Mouse (Mus musculus) bone marrow macrophage, adult 2 months (primary cell): ENCODE results near the gene Igfbp6. TPM values are rescaled to one million over a fixed set of nuclear protein-coding genes. Genes with fewer than 3 reads are reported as not detected.

Source experiments
- H3K27ac ChIP-seq: 2 replicates; pipeline ENCODE4 v1.5.1; 2012; ENCODE audit warnings: low read depth, low read length; ENCODE audit not compliant: insufficient read depth
- H3K4me1 ChIP-seq: 2 replicates; pipeline ENCODE4 v1.6.1; 2012; ENCODE audit warnings: low read length; ENCODE audit not compliant: control insufficient read depth, insufficient read depth
- H3K4me3 ChIP-seq: 2 replicates; pipeline ENCODE4 v1.5.1; 2012; ENCODE audit warnings: mild to moderate bottlenecking, low read length, moderate library complexity; ENCODE audit not compliant: insufficient read depth
- CTCF ChIP-seq: IDR thresholded peaks from 2 replicates; pipeline ENCODE4 v1.5.1; 2012; ENCODE audit warnings: low read depth, mild to moderate bottlenecking, low read length, moderate library complexity
- POLR2A ChIP-seq: IDR thresholded peaks from 2 replicates; pipeline ENCODE4 v1.6.1; 2012; ENCODE audit warnings: mild to moderate bottlenecking, low read depth, low read length, borderline replicate concordance
- polyA plus RNA-seq: library from polyadenylated mRNA; stranded (reverse); fragments of >200 nt; gene quantifications from 2 replicates; pipeline ENCODE4 v1.2.4, GENCODE M21; 2012; ENCODE audit not compliant: missing spikeins, insufficient read depth, insufficient read length

Gene Igfbp6
- polyA plus RNA-seq, 1 experiment: not detected

DNA sequence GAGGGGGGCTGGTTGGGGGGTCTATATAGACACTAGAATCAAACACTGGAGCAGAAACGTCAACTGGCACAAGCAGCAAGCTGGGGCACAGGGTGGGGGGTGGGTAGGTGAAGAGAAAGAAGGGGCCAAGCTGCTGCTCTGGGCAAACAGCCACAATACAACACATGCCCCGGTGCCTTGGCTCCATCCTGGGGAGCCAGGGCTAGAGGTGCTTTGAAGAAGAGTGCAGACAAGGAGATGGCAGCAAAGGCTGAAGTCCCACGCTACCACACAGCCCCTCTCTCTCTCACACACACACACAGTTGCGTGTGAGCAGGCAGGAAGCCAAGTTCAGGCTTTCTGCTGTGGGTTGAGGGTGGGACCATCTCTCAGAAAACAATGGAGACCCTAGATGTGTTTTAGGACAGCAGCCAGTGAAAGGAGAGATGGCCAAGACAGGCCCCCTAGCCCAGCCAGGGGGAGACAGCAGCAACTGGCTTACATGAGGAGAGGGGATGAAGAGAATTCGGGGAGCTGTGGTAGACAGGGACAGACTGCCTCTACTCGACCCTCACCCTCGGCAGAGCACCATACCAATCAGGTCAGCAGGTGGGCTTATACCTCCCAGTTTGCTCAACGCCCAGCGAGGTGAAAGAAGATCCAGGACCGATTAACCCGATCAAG is 27.3 kb upstream of the Igfbp6 start:
- Histone ChIP-seq H3K4me3 (no peak overlapping the region), H3K27ac (no peak overlapping the region), H3K4me1 (no peaks in the 10 kb centered on the region)
- TF ChIP-seq CTCF (no peak), POLR2A (no peak)

DNA sequence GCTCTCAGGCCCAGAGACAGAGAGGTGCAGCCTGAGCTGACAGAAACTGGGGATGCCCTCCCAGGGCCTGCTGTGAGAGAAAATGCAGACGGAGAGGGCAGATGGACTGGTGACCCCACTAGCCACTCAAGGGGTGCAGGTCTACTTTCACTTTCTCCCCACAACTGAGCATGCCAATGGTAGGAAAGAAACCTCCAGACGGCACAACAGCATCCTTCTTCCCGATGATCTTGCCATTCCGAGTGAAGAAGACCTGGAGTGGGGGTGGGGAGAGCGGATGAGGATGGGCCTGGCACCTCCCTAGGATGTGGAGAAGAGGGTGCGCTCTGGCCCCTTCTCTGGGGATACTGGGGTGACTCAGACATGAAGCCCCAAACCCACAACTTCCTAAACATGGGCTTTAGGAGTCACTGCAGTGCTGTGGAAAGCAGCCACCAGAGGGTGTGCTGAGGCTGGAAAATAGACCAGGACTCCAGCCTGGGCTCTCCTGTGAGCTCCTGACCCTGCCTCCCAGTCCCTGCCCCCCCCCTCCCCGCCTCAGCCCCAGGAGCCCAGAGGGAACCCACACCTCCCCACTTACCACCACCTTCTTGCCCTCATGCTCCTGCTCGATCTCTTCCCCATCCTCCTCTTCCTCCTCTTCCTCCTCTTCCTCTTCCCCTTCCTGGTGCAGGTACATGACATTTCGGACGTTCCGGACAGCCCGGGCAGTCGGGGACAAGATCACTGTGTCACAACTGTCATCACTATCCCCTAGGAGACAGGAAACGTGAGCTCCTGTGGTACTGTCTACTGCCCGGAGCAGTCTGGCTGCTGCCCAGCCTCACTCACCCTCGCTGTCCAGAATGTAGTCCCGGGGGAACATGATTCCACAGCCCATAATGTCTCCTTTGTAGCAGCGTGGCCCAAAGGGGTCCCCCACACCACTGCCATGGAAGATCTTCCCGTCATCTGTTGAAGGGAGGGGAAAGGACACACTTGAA is 26.4 kb upstream of the Igfbp6 start:
- no peak overlapping the region for H3K27ac ChIP-seq
- TF ChIP-seq POLR2A (no peak), CTCF (no peak)
- no peak overlapping the region for H3K4me3 ChIP-seq
- no peaks in the 10 kb centered on the region for H3K4me1 ChIP-seq

DNA sequence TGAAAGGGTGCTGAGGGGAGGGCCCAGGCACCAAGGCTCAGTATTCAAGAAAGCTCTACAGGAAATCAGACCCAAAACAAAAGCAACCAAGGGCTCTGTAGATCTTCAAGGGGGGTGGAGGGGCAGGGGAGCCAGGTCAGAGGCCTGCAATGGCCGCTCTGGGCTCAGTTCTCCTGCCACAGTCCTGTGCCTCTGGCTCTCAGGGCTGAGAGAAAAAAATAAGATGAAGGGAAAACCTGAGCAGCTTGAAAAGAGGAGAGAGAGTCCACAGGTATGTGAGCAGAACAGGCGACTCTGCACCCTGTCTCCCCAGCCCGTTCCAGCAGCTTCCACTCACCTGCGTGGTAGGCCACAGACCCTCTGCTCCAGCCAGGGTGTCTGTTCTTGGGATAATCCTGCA is 25.6 kb upstream of the Igfbp6 start:
- TF ChIP-seq CTCF (no peak), POLR2A (no peak)
- H3K4me1 ChIP-seq: no peaks in the 10 kb centered on the region
- H3K4me3 ChIP-seq: no peak overlapping the region
- no peak overlapping the region for H3K27ac ChIP-seq

DNA sequence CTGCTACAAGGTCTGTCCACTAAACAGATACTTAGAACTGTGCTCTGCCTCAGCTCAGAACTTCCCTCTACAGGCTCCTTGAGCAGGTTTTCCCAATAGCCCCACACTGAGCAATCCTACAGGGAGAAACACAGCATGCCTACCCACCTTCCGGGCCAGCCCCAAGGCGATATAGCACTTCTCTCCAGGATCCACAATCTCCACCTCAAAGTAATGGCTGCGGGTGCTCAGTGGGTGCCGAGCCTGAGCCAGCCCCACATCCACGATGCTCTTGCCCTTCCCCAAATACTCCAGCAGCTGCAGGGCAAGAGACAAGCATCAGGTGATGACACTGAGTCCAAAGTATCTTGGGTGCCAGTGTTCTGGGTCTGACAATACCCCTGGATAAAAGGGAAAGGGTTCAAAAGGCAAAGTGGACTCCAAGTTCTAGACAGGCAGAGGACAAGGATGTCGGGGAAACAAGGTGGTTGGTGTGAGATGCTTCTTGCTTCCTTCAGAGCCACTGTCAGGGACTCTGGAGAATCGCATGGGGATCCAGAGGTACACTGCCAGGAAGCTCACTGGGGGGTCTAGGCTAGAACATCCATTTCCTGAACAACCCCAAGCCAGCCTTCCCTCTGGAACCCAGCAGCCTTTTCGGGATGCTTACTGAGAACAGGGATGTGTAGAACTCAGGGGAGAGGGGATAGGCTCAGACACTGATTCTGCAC is 24.9 kb upstream of the Igfbp6 start:
- Histone ChIP-seq H3K4me3 (no peak overlapping the region), H3K27ac (no peak overlapping the region)
- no peak for TF ChIP-seq CTCF
- TF ChIP-seq POLR2A: no peak

DNA sequence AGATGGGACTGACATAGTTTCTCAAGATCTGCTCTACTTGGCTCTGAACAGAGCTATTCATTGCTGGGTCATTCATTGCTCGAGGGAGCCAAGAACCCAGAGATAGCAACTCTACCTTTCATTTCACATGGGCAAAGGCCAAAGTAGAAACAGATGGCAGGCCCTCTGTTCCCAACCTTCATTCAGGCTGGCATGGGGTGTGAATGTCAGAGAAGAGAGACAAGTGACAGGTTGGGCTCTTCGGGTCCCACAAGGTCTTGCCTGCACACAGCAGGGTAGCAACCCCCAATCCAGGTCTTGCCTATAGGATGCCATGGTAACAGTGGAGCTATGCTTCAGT is 24.4 kb upstream of the Igfbp6 start:
- Histone ChIP-seq H3K27ac (no peak overlapping the region), H3K4me1 (no peaks in the 10 kb centered on the region), H3K4me3 (no peak overlapping the region)
- TF ChIP-seq CTCF (no peak), POLR2A (no peak)

More for the DNA sequence above, 24.9 kb upstream of the Igfbp6 start:
- no peaks in the 10 kb centered on the region for H3K4me1 ChIP-seq

DNA sequence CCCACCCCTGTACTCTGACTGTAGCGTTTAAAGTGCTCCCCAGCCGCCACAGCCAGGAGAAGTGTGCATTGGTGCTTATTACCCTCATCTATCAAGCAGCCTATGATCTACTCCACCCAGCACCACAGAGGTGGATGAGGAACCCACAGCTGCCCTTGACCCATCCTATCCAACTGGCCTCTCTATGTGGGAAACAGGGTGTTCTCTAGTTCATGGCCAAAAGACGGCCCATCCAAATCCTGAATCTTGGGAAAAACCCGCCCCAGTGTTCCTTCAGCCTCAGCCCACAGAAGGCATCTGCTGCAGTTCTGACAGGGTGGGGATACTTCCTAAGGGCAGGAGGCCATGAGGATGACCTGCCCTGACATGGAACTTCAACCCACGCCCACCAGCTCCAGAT is 23.6 kb upstream of the Igfbp6 start:
- no peak overlapping the region for H3K4me3 ChIP-seq
- TF ChIP-seq CTCF (no peak), POLR2A (no peak)
- no peak overlapping the region for H3K27ac ChIP-seq
- H3K4me1 ChIP-seq: no peaks in the 10 kb centered on the region

DNA sequence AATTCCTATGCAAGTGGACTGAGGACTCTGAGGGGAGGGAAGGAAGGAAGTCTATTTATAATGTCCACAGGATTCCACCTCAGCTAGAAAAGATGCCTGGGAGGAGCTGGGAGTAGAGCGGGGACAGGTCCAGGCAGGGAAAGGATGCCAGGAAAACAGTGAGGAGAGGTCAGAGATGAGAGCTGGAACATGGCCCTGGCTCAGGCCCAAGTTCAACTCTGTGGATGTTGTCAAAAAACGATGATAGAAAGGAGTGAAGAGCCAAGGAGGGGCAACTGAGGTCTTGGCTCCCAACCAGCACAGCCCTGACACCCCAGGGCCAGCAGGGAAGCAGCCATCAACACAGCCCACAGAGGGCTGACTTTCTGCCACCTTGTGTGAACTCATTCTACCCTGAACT is 17.9 kb upstream of the Igfbp6 start:
- Histone ChIP-seq H3K27ac (no peak overlapping the region), H3K4me1 (no peaks in the 10 kb centered on the region), H3K4me3 (no peak overlapping the region)
- no peak for TF ChIP-seq POLR2A
- TF ChIP-seq CTCF: no peak

DNA sequence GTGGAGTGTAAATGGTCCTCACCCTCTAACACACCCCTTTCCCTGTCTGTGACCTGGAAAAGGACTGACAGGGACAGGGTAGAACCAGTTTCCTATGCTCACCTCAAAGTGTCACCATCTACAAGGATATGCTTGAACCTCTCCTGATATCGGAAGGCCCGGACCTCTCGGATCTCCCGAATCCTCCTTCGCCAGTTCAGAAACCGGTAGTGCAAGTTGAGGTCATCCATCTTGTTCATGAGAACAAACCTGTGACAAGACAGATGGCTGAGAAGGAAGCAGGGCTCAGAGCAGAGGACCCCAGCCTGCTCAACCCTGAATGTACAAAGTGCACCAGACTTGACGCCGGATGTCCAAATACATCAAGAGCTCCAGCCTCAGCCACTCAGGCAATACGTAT is 10.8 kb upstream of the Igfbp6 start:
- no peak for TF ChIP-seq POLR2A
- no peak for TF ChIP-seq CTCF
- Histone ChIP-seq H3K4me3 (no peak overlapping the region), H3K4me1 (peaks cover 6% of the 10 kb centered on the region), H3K27ac (no peak overlapping the region)

DNA sequence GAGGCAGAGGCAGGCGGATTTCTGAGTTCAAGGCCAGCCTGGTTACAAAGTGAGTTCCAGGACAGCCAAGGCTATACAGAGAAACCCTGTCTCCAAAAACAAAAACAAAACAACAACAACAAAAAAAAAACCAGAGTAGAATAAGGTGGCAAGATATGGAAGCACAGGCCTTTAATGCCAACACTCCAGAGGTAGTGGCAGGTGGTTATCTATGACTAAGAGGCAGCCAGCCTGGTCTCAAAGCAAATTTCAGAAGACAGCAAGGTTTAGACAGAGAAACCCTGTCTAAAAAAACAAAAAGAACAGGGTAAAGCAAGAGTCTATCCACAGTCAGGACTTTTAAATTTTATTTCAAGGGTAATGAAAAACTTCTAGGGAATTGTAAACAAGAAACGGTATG is 9.5 kb upstream of the Igfbp6 start:
- no peak overlapping the region for H3K4me3 ChIP-seq

More for the DNA sequence above, 9.5 kb upstream of the Igfbp6 start:
- Histone ChIP-seq H3K4me1 (peaks cover 6% of the 10 kb centered on the region), H3K27ac (no peak overlapping the region)
- no peak for TF ChIP-seq POLR2A
- TF ChIP-seq CTCF: no peak
